Mouse (Mus musculus): ENCODE data around the gene Fkbp8.

DNA sequence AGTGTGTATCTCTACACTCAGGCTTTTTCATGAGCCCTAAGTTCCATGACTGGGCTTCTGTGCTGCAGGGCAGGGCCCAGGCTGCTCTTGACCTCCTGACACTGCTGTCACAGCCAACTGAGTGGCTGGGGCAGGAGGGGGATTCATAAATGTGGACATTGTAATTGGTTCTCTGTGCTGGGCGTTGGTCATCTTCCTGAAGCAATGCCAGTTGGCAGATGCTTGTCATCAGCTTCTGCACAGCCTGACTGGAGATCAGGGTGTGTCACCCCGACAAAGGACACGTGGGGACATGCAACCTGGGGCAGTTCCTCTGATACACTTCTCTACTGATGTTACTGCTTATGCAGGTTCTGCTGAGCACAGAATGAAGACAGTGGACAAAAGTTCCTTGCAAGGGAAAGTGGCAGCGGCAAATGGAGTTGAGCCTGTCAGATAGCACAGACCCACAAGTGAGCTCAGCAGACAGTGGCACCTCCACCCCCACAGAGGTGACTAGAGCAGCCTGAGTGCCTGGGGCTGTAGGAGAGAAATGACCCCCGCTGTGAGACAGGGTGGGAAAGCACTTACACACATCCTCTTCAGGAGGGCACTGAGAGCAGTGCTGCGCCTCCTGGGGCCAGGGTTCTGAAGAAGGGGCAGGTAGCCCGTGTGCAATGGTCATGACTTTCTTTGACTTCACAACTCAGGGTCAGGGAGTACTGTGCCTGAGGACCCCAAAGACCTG, 34.4 kb downstream of the Fkbp8 start:
- TF ChIP-seq CTCF (IDR thresholded peaks at IDR 0.05; ENCODE audit: borderline replicate concordance, control insufficient read depth, extremely low read depth, insufficient read depth, low read length, poor library complexity), result no peak
- no peak for TF ChIP-seq POLR2A (IDR thresholded peaks at IDR 0.05; ENCODE audit: control insufficient read depth, extremely low read depth, insufficient read depth, low read length, poor library complexity)

All from thymus, adult 2 months (tissue).